Mouse (Mus musculus) heart, adult 8-10 months (tissue): ENCODE measurements at regions not wholly inside any gene's neighbourhood (a gene's known extent, or its start where the extent isn't known, plus 50 kb on each side); places are given as distances from the start of the nearest gene placed in this dataset.
A peak's percentile ranks its signal among the peaks of the same experiment; 100 is the strongest.

ENCODE experiments used
- DNase-seq: peaks from one replicate; pipeline ENCODE4 v3.0.0; 2022; ENCODE audit warnings: low spot score

DNA sequence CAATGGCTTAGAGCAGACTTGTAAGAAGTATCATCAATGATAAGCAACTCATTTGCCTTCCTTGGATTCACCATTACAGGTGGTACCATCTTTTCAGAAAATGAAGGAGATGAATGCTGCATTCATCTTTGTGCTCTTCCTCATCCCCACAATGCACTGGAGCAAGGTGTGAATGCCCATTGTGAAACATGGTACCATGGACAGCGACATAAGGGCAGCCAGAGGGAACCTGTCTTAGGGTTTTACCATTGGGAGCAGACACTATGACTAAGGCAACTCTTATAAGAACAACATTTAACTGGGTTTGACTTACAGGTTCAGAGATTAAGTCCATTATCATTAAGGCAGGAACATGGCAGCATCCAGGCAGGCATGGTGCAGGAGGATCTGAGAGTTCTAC, 60.1 kb upstream of the Kcnj6 start:
- DNase-seq = no peak

DNA sequence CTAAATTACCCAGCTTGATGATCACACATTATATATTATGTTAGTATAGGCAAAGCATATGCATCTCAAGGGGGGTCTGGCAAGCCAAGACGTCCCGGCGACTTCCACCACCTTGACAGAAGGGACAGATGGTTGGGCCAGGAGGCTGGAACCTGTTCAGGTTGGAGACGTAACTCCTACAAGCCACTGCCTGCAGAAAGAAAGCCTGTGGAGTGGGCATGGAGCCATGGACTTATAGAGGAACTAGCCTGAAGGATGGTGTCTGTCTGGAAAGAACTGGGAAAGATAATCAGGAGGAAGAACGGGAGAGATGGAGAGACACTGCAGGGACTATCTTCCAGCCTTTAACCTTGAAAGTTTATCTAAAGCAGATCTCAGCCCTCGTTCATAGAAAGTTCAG, 66.9 kb upstream of the Kcnj6 start:
- DNase-seq = no peak

DNA sequence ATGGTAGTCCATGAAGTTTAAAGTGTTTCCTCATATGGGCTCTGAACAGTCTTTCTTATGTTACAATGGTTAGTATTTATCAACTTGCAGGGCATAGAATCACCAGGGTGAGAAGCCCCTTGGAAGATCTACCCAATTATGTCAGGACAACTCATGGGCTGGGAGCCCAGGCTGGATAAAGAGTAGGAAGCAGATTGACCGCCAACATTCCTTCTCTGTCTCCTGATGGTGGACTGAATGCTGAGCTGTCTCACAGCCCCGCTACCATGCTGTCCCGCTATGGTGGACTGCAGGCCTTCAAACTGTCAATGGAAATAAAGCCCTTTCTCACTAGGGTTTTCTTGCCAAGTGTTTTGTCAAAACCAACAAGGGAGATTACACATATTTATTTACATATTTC, 69.2 kb upstream of the Kcnj6 start:
- no peak for DNase-seq

DNA sequence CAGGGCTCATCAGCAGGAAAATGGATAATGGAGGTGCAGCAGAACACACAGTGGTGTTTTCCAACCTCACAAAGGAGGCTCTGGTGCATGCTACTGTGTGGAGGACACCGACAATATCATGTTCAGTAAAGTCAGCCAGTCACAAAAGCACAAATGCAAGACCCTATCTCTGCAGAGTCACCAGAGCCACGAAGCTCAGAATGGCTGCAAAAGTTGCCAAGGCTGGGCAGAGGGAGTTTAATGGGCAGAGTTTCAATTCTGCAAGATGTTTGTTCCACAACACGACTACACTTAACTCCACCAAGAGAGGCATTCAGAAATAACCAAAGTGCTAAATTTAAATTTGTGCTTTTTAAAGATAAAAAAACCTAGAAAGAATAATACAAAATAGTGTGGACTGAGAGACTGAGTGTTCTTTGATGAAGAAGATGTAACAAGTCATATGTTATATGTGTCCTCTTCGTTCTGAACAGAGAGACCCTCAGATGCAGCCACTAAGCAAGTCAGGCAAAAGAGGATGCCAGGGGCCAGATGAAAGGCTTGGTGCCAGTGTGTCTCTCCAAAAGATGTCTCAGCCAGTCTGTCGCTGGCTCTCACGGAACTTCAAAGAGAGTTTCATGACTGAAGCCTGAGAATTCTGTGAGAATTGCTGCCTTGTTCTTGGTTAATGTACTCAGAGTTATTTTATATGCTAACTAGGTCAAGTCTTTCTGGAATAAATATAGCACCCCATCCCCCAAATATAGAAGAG, 95.1 kb upstream of the Kcnj6 start:
- DNase-seq = no peak

DNA sequence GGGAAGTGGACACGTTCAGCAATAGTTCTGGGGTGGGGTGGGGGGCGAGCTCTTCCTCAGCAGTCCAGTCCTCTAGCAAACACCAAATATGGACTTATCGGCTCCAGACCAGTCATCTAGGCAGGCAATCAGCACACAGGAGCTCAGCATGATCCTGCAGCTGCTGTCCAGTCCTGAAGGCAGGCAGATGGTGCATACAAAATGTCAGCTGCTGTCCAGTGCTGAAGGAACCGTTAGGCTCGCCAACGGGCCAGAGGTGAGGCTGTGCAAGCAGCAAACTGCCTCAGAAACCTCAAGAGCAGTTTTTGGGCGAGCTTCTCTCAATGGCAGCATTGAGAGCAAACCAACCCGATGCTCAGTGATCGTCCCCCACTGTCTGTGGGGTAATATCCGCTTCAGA, 96.3 kb upstream of the Kcnj6 start:
- DNase-seq = peak; percentile 7

DNA sequence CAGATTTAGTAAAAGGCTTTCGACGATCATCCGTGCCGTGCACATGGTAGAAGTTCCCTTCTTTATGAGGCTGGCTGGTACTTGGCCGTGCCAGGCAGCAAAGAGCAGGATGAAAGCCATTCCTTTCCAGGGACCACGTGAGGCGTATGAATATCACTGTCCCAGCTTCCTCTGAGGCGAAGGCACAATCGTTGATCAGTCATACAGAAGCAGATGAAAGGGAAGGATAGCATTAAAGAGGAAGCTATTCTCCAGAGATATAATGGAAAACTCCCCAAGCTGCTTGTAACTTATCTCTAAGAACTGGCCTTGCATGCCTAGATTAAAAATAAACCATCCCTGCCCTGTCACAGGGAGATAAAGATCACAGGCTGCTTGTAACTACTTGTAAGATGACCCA, 103.5 kb upstream of the Kcnj6 start:
- DNase-seq = no peak

DNA sequence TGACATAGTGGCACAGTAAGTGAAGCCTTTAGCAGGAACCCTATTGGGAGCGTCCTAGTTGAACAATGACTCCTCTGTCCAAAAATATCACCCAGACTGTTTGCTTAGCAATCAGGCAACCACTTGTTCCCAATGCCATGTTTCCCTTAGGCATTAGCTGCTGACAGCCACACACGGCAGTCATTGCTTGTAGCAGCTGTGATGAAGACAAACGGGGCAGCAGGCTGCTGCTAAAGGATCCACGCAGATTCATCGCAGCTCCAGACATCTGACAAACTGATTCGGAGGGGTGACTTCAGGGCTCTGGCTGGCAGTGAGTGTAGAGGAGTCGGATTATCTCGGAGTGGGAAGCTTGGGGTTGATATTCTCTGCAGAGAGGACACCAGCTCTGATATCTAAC, 120.0 kb upstream of the Kcnj6 start:
- DNase-seq = no peak

DNA sequence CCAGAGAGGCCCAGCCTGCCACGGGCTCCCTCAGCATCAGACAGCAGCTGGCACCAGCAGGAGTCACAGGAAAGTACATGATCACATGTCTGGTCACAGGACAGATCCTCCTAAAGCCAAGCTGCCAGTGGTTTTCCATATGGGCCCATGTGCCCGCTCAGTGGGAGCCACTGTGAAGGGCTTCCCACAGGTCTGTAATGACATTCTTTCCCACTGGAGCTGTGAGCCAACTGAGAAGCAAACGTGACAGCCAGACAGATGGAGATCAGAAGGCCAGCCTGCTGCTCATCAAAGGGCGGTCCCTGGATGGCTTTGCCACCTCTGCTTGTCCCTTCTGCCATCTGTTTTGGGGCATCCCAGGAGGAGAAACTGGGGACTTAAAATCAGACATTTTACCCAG, 121.8 kb upstream of the Kcnj6 start:
- no peak for DNase-seq

DNA sequence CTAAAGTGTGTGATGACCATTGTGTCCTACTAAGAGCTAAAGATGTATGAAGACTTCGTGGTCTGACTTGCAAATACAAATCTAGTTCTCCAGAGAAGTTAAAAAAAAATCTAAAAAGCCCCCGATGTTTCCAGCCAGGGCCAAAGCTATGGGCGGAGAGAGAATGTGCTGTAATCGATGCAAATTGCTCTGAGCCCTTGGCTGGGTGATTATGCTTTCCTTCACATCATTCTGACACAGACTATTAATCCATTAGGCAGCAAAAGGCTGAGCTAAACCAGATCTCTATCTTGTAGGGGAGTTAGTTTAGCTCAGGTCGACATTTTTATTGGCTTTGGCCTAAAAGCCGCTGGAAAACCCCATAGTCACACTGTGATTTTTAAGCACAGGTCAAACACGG, 124.5 kb upstream of the Kcnj6 start:
- DNase-seq = no peak

DNA sequence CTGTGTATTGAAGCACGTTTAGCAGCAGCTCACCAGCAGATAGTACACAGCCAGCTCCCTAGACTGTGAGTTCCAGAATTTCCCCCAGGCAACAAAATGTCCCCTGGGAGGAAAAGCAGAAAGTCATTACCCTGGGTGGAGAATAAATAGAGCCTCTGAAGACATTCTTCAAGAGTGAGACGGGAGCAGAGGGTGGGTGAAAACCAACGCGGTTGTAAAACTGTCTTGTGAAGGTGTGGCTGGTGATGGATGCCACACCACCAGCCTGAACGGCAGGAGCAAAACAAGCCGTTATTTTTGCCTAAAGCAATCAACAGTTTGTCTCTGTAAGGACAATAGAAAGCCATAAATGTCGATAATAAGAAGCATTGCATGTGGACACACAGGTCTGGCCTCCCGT, 129.7 kb upstream of the Kcnj15 start:
- DNase-seq = no peak

DNA sequence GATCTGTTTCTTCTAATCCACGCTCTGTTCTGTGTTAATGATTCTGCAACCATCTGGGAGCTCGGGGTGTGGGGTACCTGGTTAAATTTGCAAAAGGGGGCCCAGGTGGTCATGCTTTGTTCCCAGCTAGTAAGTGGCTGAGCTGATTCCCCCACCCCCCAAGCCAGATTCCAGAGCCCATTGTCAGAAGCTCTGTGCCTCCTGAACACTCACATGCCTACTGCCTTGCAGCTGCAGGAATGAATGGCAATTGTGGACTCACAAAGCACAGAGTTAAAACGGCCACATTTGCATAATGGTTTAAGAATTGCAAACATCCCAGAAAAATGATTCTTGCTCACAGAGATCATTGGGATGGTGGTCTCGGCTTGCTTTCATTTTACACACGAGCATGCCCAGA, 125.5 kb upstream of the Kcnj15 start:
- DNase-seq = no peak

DNA sequence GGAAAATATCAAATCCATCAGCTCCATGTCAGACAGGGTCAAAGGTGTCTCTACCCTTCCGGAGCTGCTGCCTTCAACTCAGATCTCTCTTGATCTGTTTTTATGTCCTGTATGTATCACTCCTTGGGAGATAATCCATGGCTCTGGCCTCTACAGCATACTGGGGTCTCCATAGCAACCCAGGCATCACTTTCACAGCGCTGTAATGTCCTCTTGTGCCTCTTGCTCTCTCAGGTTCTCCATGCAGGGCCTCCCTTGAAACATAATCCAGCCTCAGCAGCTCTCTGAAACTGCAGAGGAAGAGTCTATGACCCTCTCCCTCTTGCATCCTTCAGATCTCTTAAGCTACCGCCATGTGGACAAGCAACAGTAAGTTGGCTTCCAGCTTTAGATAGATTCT, 118.5 kb upstream of the Kcnj15 start:
- no peak for DNase-seq

DNA sequence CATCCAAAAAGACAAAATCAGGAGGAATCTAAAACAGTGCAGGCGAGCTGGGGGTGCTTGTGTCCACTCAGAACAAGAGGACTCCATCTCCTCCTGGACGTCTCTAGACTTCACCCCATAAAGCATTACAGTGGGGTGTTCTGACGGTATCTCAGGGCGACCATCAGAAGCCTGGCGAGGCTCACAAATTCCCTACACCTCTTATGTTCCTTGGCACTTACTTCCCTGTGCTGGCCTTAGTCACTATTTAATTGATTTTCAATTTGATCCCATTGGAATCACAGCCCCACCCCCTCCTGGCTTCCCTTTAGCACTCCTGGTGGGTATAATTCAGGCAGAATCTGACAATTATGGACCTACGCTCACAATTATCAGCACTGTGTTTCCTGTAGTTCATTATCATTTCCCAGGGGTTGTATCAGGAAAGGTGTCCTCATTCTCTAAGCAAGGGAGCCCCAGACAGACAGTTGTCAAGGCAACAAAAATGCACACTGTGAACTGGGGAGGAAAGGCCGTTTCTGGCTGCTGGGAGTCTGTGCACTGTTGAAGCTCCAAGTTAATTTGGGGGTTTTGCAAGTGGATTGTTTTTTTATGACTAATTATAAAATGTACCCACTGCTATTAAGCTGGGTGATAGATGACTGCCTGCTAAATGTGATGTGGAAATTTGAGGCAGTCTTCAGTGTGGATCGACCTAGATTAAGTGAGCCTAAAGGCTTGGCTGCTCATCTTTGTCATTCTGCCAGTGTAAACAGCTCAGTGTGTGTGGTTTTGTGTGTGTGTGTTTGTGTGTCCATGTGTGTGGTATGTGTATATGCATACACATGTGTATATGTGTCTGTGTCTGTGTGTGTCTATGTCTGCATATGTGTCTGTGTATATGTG, 115.6 kb upstream of the Kcnj15 start:
- no peak for DNase-seq

DNA sequence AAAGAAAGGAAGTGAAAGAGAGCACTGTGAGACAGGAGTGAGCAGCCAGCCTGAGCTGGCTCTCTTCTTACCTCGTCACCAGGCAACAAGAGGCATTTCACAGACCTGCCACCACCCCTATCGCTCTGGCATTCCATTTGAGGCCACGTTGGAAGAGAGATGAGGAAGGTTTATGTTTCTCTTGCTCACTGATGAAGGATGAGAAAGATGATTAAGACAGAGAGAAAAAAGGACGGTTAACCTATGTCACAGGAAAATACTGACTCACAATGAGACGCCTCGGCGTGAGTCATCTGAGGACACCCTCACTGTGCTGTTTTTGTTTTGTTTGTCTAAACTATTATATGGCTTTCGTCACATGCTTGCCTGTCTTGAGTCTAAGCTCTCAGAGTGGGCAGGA, 106.9 kb upstream of the Kcnj15 start:
- DNase-seq = no peak

DNA sequence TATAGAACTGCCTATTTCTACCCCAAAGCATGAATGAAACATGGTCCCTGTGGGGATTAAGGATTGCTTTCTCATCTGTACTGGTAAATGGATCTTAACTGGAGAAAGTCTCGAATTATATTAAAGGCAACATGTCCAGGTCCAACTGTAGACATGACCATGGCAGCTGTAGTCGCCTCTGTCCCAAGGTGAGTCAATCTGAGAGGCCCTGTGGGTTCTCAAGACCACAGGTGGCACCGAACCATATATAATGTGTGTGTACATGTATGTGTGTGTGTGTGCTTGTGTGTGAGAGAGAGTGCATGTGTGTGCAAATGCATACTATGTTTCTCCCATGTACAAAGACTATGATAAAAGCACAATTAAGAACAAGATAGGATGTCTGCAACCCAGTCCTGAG, 105.9 kb upstream of the Kcnj15 start:
- no peak for DNase-seq

DNA sequence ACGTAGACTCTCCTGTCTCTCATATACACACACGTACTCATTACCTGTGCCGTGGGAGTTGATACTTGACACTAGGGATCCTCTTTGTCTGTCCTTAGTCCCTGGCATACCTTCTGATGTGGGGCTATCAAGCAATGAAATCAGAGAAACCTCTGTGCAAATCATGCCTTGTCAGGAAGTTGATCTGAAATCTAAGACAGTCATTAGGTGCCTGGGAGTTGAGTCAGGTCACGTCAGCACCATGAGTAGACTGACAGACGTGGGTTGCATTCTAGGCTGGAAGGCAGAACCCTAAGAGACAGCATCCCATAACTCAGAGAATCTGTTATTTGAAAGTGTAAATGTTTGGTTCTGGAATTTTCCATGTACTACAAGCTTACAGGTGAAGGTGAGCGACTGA, 105.4 kb upstream of the Kcnj15 start:
- no peak for DNase-seq

DNA sequence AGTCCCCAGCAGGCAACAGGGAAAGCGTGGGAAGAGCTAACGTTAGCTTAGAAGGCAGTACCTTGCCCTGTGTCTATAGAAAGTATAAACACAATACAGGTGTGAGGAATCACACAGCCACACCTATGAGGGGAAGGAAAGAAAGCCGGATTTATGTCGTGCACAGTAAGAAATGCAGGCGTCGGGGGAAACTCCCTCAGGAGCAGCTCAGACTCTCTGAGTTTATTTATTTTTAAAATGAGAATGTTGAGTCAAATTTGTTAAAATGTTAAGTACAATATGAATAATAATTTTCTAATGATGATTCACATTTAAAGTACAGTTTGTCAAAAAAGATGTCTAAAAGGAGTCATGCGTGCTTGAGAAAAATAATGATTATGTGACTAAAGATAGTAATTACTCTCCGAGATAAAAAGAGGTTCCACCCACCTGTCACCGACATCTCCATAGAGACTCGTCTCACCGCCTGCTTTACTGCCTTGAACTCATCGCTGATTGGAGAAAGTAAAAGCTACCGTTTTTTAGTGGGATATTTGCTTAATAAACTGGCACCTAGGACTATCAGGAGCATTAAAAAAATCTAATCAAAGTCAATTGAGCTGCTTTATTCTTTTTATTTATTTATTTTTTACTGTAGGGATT, 104.5 kb upstream of the Kcnj15 start:
- no peak for DNase-seq

DNA sequence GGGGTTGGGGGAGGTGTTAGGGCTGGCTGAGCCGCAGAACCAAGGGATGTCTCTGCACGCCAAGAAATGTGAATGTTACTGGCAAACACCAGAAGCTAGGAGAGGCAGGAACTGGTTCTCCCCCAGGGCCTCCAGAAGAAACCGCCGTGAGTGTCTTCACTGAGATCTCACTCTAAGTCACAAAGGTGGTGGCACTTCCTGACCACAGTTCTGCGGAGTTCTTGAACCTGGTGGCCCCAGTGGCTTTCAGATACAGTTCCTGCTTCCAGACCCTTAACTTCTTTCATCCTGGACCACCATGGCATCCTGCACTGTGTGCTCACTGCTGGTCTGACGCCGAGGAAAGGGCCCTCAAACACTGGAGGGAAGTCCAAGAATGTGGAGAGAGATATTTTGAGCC, 89.0 kb upstream of the Kcnj15 start:
- no peak for DNase-seq

DNA sequence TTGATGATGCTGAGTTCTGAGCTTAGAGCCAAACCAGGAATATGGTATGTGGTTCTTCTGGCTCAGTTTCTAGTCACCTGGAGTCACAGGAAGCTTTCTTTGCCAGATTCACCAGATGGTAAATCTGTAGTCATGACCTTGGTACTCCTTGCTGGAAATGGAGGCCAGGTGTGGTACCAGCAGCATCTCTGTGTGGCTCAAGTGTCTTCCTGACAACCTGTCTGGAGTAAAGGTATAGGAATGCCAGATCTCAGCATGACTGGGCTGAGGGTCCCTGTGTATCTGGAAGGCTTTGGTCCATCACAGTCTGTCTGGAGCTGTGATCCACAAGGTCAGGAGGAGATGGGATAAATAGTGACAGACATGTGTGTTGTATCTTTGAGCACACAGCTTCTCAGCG, 88.0 kb upstream of the Kcnj15 start:
- DNase-seq = no peak

DNA sequence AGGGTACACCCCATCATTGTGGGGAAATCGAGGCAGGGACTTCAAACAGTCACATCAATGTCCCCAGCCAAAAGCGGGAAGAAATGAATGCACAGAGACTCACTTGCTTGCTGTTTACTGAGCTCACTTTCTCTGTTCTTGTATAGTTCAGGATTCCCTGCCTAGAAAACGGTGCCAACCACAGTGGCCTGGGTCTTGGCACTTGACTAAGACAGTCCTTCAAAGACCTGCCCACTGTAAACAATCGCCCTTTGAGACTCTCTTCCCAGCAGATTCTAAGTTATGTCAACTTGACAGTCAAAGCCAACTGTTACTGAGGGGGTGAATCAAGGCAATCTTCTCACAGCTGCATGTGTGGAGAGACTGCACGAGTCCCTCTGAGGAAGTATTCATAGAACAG, 76.8 kb upstream of the Kcnj15 start:
- DNase-seq = no peak

DNA sequence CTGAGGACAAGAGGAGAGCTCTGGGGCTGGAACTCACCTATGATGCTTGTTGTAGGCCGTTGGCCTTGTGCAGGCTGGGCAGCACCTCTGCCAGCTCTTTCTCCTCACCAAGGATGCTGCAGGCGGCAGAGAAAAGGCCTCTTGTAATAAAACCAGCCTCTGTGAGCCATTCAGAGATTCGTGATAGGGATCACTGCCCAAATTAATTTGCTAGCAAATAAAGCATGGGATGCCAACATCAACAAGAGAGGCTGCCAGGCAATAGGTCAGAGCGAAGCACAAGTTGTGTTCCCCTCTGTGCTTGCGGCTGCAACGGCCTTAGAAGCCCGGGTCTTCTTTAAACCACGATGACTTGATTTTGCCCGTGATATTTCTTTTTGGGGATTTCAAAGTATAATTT, 72.0 kb upstream of the Kcnj15 start:
- DNase-seq = no peak

DNA sequence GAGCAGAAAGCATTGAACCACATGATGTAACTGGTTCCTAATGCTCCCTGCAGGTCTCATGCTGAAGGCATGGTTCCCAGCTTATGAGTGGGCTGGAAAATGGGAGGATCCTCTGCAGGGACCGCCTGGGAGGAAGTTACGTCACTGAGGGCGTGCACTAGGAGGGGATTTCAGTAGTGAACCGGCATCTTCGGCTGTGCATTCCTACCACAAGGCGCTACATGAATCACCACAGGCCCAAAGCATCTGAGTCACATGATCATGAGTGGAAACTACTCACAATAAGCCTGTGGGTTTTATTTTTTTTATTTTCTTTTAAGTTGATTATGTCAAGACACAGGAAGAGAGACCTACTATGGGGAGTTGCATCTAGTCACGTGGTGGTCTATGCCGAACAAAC, 68.2 kb upstream of the Kcnj15 start:
- DNase-seq = no peak

DNA sequence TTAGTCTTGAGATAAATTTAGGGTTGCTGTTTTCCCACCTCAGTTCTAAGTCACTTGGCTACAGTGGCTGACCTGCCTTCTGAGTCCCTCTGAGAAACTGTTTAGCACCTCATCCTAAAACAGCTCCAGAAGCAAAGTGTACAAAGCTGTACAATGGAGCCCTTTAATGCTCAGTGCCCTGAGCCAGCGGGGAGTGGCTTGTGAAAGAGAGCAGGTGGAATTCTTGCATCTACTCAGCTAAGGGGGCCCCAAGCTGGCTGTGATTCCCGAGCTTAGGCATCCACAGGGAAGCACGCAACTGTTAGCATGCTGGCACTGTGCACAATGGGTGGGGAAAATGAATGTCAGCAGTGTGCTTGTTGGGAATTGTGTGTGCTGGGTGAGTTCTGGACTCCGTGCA, 63.2 kb upstream of the Kcnj15 start:
- DNase-seq = no peak
